Mouse (Mus musculus): Measurements from ENCODE around the gene Gm5148.

Gene Gm5148

DNA sequence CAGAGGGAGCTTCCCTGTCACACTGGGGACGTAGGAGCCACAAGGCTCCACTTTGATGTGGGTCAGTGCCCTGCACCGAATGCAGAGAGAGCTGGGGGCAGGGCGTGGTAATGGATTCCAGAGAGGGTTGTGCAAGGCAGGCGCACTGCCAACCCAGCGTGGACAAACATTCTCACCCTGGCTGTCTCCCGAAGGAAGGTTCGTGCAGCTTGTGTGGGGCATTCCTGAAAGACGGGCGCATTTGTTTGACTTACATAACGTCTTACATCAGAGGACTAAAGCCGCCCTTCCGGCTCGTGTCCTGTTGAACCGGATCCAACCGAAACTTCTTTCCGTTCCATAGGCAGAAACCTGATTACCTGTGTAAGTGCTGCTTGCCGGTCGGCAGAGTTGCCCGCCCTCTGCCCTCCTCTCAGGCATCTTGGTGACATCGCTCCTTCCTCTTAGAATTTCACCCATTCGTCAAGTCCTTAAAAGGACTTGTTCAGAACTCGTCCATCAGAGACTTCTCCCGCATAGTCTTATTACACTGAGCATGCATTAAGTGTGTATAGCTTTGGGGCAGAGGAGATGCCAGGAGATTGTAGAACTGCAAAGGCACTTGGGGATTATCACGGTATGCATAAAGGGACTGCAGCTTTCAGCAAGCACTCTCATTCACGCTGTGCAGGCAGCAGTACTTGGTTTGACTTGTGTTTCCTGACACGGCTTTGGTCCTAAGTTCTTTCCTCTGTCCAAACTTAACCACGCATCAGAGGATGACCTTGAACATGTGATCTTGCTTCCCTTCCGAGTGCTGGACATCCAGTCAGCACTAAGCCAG, 36.9 kb downstream of the Gm5148 start:
- DNase-seq: peak; percentile 37

DNA sequence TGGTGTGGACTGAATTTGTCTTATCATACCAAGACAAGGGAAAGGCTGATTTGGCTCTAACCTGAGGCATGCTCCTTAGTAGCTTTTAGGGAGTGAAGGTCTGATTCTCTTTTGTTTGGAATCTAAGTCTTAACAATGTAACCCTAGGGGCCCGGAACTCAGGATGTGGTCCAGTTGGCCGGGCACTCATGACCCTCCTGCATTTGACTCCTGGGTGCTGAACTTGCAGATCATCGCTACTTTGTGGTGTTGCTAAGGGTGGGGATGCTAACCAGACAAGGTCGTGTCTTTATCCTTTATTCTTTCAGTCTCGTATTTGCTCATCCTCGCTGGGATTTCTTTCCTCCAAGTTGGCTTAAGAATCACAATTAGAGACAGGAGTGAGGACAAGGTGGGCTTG, 37.5 kb downstream of the Gm5148 start:
- no peak for DNase-seq

DNA sequence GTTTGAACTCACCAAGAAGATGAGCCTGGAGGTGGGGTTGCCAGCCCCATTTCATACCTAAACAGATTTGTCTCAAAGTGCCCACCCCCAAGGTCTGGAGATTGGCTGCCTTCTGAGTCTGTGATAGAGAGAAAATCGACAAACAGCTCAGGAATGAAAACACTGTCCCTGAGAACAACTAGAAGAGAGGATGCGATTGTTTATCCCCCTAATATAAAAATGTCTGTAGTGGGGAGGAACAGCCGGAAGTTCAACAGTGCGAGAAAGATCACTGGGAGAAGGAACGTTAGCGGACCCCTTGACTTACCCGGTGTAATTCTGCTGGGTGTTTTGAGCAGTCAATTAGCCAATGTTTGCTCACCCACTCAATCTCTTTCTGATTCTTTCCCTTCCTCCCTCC, 38.1 kb downstream of the Gm5148 start:
- DNase-seq: no peak

DNA sequence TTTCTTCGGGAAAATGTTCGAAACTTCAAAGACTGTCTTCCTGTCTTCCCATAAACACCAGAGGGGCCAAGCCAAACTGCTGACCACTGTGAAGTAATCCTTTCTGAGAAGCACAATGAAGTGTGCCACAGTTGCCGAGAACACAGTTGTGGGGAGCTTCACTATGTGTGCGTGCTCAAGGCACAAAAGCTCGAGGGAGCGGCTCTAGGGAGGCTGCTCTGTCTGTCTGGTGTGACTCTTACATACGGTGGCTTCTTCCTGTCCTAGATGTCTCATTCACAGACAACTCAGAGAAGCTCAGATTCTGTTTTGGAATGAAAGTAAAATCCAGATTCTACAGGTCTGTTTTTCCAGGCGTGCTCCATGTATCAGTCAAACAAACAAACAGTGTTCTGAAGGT, 48.0 kb downstream of the Gm5148 start:
- no peak for DNase-seq

DNA sequence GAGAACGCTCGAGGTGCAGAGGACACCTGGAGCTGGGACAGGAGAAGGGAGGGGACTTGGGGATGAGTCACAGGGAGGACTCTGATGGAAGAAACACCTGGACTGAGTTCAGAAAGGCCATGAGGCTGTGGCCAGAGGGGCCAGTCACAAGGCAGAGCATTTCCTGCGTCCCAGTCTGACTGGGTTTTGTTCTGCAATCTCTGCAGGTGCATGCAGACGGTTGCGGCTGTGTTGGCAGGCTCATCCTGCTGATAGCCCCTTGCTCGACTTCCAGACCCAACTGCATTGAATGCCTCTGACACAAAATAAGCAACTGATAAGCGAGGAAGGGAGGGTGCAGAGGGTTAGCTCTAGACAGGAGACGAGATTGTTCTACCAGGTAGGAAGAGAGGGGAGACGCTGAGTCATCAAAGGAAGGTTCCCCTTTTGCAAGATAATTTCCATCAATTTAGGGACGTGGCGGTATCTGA, 49.2 kb downstream of the Gm5148 start:
- DNase-seq: no peak

DNA sequence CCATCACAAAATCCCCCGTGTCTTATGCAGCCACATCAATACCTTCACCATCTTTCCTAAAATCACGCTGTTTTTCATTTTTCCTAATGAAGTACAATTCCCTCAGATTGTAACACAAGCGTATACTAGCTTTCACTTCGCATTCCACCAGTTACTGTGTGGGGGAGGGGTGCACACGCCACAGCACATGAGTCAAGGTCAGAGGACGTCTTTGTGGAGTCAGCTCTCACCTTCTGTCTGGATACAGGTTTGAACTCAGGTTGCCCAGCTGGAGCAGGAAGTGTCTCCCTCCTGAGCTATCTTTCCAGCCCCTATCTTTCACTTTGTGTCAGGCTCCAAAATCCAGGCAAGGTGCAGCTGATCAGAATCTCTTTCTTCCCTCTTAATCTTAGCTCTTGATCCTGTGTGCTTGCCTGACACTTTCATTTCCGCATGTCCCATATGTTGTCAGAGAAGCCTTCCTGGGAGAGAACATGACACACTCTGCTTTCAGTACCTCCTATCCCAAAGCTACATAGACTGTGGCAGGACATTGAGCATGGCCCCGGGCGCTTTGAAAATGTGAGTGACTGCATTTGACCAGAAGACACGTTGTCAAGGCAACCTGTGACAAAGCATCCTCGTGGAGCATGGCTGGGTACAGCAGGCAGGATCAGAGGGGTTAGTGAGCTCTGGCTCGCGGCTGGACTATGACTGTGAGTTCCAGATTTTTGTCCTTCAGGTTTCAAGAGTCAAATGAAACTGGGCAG, 50.6 kb downstream of the Gm5148 start:
- no peak for DNase-seq

DNA sequence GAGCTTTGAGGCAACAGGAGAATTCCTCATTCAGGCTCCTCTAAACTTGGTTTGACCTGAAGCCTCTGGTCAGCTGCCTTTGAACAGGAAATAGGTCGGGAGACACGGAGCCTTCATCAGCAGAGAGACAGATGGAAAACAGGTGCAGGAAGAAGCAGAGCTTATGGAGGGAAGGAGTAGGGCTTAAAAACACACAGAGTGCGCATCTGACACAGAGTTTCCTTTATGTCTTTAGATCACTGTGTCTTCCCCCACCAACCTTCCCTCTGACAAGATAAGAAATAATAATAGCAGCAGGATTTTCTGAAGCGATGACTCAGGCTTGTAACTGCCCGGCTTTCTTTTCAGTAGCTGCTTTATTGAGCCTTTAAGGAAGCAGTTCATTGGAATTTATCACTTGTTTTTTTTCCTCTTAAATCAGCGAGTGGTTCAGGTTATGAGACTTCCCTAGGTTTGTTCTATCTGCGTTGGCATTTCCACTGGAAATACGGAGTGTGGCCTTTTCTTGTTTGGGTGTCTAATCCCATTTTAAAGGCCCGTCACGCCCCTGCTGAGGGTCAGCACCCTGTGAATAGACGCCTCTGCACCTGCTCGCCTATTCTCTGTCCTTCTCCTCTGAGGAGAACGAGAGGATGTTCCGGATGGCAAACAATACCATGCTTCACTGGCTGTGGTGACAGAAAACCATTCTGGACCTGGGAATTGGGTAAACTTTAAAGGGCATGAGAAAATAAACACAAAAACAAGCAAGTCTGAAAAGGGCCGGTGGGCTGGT, 51.8 kb downstream of the Gm5148 start:
- no peak for DNase-seq

DNA sequence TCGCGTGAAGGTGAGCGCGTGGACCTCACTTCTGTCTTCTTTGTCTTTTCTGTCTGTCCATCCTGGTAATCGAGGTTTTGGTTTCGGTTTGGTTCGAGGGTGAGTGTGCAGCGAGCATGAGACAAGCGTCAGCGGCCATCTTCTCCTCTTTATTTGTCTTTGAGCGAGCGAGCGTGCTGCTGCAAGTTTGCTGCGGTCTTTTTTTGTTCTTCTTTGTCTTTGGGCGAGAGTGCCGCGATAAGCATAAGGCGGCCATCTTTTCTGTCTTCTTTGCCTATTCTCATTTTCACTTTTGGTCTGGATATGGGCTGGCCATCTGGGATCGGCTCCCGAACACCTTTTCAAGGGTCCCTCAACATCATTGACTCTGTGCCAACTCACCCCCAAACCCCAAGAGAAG, 55.2 kb downstream of the Gm5148 start:
- no peak for DNase-seq

DNA sequence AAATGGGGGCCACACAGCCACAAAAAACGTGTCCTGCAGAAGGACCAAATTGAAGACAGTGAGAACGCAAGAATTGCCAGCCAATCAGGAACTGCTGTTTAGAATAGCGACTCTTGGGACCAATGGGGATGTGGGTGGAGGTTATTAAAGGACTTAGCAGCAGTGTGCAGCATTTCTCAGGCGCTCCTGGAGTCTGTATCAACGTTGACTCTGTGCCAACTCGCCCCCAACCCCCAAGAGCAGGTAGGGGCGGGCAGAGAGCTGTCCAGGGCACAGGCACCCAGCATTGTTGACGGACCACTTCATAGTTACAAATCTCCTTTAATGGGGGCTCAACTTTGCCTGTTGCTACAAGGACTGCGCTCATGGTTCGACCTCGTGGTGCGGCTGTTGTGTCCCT, 55.6 kb downstream of the Gm5148 start:
- no peak for DNase-seq

DNA sequence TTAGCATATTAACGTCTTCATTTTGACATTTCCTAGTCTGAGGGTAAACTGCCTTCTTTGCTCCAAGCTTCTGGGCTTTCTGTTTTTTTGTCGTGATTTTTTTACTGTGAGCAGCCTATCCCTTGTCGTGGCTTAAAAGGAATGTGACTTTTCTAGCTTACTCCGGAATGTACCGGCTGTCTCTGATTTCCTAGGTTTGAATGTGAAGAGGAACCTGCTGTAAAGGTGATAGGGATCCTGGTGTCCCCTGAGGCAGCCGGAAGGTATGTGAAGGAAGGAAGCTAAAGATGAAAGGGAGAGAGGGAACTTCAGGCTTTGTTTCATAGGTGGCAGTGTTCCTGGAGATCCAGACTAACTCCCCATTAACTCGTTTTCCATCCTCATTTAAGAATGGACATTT, 56.6 kb downstream of the Gm5148 start:
- no peak for DNase-seq

DNA sequence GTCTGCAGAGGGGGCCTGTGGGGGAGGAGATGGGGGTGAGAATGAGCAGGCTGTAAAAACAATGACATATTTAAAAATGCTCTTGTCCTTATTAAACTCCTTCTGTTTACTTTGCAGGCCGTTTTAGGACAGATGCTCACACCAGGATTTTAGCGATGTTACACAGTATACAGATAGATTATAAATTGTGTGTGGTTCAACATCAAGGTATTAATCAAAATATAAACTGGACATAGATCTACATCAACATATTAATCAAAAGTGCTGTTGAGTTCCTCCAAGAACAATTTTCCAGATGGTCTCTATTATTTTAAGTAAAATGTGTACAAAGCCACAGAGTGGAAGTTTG, 57.2 kb downstream of the Gm5148 start:
- DNase-seq: no peak

DNA sequence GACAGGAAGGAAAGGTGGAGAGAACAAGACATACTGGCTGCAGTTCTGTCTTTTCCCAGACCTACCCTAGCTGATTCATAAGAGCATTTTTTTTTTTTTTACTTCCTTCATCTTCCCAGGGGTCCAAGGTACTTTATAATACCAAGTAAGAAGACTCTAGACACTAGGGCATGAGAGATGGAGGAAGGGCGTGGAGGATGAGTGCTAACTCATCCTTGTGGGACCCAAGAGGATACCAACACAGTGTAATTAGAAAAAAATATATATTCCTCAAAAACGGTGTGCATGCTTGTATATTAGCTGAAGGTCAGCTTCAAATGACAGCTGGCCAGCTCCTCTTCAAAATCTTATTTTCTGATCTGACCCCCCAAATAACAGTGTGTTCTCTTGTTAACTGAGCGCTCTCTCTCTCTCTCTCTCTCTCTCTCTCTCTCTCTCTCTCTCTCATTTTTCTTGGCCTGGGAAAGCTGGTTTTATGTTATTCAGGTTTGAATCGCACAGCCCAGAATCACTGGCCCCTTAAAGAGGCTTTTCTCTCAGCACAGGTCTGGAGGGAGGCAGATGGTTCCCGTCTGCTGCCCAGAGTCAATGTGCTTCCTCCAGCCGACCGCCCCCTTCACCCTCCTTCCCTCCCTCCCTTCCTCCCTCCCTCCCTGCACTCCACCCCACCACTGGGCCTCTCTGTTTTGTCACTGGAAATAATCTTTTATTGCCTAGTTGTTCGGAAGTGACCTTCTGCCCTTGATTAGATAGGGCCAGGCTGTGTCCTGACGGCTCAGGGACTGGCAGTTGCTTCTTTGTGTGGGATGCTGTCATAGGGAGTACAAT, 57.8 kb downstream of the Gm5148 start:
- no peak for DNase-seq
